ENCODE assay signal across 8 mouse cellular contexts in genomic region chr6:140423041-140423845, GRCm38 (mm10). TPM values are rescaled to one million over a fixed set of nuclear protein-coding genes. Genes with fewer than 3 reads are reported as not detected.
A peak's percentile ranks its signal among the peaks of the same experiment; 100 is the strongest.
DNase-seq lines count a peak whose midpoint lies in the region; ATAC-seq and TF ChIP-seq lines count a peak whose summit lies in the region.

No protein-coding gene starts in this region.

- ATAC-seq in hindbrain, embryonic 11.5 days (ENCODE audit: low FRiP score) = no peak
- no peak for ATAC-seq in liver, postnatal 0 days
- no peak for ATAC-seq in megakaryocyte-erythroid progenitor cell, adult 5-6 weeks (replicated peaks; ENCODE audit: low FRiP score, low TSS enrichment, poor library complexity, severe bottlenecking)

- peak overlapping the region; percentile 93 for H3K9ac ChIP-seq in hindbrain, embryonic 11.5 days (ENCODE audit: low read depth, low read length)
- peak overlapping the region; percentile 83 for H3K9ac ChIP-seq in liver, postnatal 0 days (replicated peaks)

- intact Hi-C loops in gastrocnemius, adult 2 months (cut with DNase I) = no loop called here

- peak overlapping the region; percentile 80 for H3K27ac ChIP-seq in gastrocnemius, adult 2 months
- no peak overlapping the region for H3K27ac ChIP-seq in thymus, adult 2 months (ENCODE audit: control insufficient read depth, insufficient read depth, low read length)
- H3K27ac ChIP-seq in hindbrain, embryonic 11.5 days (ENCODE audit: low read depth, low read length) = peak overlapping the region; percentile 86
- peak overlapping the region; percentile 94 for H3K27ac ChIP-seq in liver, postnatal 0 days (ENCODE audit: low read depth)

- H3K9me3 ChIP-seq in hindbrain, embryonic 11.5 days (ENCODE audit: control insufficient read depth, low read length) = no peaks in the 10 kb centered on the region
- H3K9me3 ChIP-seq in liver, postnatal 0 days (ENCODE audit: low read length) = no peaks in the 10 kb centered on the region

- no peak for DNase-seq in gastrocnemius, adult 2 months
- DNase-seq in gastrocnemius, postnatal 10 days = no peak
- DNase-seq in thymus, adult 2 months = peak; percentile 67
- DNase-seq in thymus, postnatal 4 days = no peak
- peak; percentile 42 for DNase-seq in hindbrain, embryonic 11.5 days (ENCODE audit: low spot score)
- DNase-seq in liver, postnatal 0 days = no peak
- no peak for DNase-seq in yolk sac, embryonic 10.5 days (ENCODE audit: low spot score)

- peak overlapping the region; percentile 92 for H3K4me3 ChIP-seq in gastrocnemius, adult 2 months
- H3K4me3 ChIP-seq in thymus, adult 2 months (ENCODE audit: control insufficient read depth, insufficient read depth, low read length) = peak overlapping the region; percentile 26
- peak overlapping the region; percentile 84 for H3K4me3 ChIP-seq in hindbrain, embryonic 11.5 days (ENCODE audit: low read depth, low read length)
- H3K4me3 ChIP-seq in liver, postnatal 0 days (ENCODE audit: low read depth, low read length) = peak overlapping the region; percentile 78

- TF ChIP-seq CTCF in gastrocnemius, adult 2 months (IDR thresholded peaks at IDR 0.05) = no peak
- no peak for TF ChIP-seq CTCF in thymus, adult 2 months (IDR thresholded peaks at IDR 0.05; ENCODE audit: borderline replicate concordance, control insufficient read depth, extremely low read depth, insufficient read depth, low read length, poor library complexity)
- no peak for TF ChIP-seq CTCF in liver, postnatal 0 days (IDR thresholded peaks at IDR 0.05; ENCODE audit: low read depth)

- 21% methylated on average over 29 of the region's 29 CpGs for WGBS in thymus, adult 2 months
- WGBS in hindbrain, embryonic 11.5 days = 13% methylated on average over 19 of the region's 29 CpGs
- WGBS in liver, postnatal 0 days (ENCODE audit: insufficient replicate concordance) = 16% methylated on average over 29 of the region's 29 CpGs

- TF ChIP-seq EP300 in liver, postnatal 0 days (IDR thresholded peaks at IDR 0.05; ENCODE audit: low read depth) = no peak

- peaks cover 8% of the 10 kb centered on the region for H3K4me1 ChIP-seq in thymus, adult 2 months (replicated peaks; ENCODE audit: control insufficient read depth, insufficient read depth, low read length)
- H3K4me1 ChIP-seq in hindbrain, embryonic 11.5 days (replicated peaks; ENCODE audit: control insufficient read depth, insufficient read depth, low read length) = no peaks in the 10 kb centered on the region
- no peaks in the 10 kb centered on the region for H3K4me1 ChIP-seq in liver, postnatal 0 days (ENCODE audit: insufficient read depth)

- H3K27me3 ChIP-seq in thymus, adult 2 months (ENCODE audit: control insufficient read depth, insufficient read depth, low read length) = no peaks in the 10 kb centered on the region
- H3K27me3 ChIP-seq in hindbrain, embryonic 11.5 days (ENCODE audit: control insufficient read depth, insufficient read depth, low read length) = no peaks in the 10 kb centered on the region
- peaks cover 6% of the 10 kb centered on the region for H3K27me3 ChIP-seq in liver, postnatal 0 days (ENCODE audit: insufficient read depth, low read length)

- peak overlapping the region; percentile 72 for H3K4me2 ChIP-seq in hindbrain, embryonic 11.5 days (replicated peaks; ENCODE audit: low read depth, low read length)
- peak overlapping the region; percentile 81 for H3K4me2 ChIP-seq in liver, postnatal 0 days (ENCODE audit: low read depth, low read length)

- no peak for TF ChIP-seq POLR2A in thymus, adult 2 months (IDR thresholded peaks at IDR 0.05; ENCODE audit: control insufficient read depth, extremely low read depth, insufficient read depth, low read length, poor library complexity)

- H3K36me3 ChIP-seq in thymus, adult 2 months (ENCODE audit: control insufficient read depth, insufficient read depth, low read length) = no peaks in the 10 kb centered on the region
- no peaks in the 10 kb centered on the region for H3K36me3 ChIP-seq in hindbrain, embryonic 11.5 days (ENCODE audit: control insufficient read depth, insufficient read depth, low read length)
- no peaks in the 10 kb centered on the region for H3K36me3 ChIP-seq in liver, postnatal 0 days (replicated peaks; ENCODE audit: insufficient read depth, low read length)

RNA-seq across cellular contexts. Expression of gene Plekha5, which starts 0.6 kb away (rescaled TPM):
- total RNA-seq in gastrocnemius, adult 2 months (2021) = 10 to 100 TPM in 1 of 2 experiments, 1 to 10 TPM in 1; 10.0 to 12.9 TPM
- total RNA-seq in gastrocnemius, postnatal 10 days (2021) = 10 to 100 TPM; 20.0 to 23.4 TPM
- 22.5 and 25.5 TPM in 2 replicates for polyA plus RNA-seq in thymus, adult 2 months (2012; rRNA removed)
- polyA plus RNA-seq in hindbrain, embryonic 11.5 days (2014; fragmentation: Nextera tagmentation; extraction: Ambion mirVana) = 50.8 and 55.1 TPM in 2 replicates
- 4.2 and 5.2 TPM in 2 replicates for polyA plus RNA-seq in liver, postnatal 0 days (2015; fragmentation: Nextera tagmentation; extraction: Ambion mirVana)
- total RNA-seq in megakaryocyte-erythroid progenitor cell, adult 5-6 weeks (2014; fragmentation: Nextera tagmentation) = 8.8 and 14.2 TPM in 2 replicates
- total RNA-seq in megakaryocyte-erythroid progenitor cell, adult 5-6 weeks (2017) = 2.9 and 12.2 TPM in 2 replicates

Comparison
In these comparisons a context has a peak if more than half of its experiments do, and no peak if none do; other contexts are left out.
1. DNase-seq: peak in thymus, adult 2 months (single experiment) and hindbrain, embryonic 11.5 days (single experiment); none in gastrocnemius, adult 2 months (single experiment), gastrocnemius, postnatal 10 days (single experiment), thymus, postnatal 4 days (single experiment), liver, postnatal 0 days (single experiment) and yolk sac, embryonic 10.5 days (single experiment).
2. H3K4me3 ChIP-seq: peak in every context shown above with its lines; median percentile 92 in gastrocnemius, adult 2 months; 84 in hindbrain, embryonic 11.5 days; 78 in liver, postnatal 0 days; 26 in thymus, adult 2 months.